Mouse (Mus musculus): Measurements from ENCODE around the gene Ugt1a5. TPM values are rescaled to one million over a fixed set of nuclear protein-coding genes. Genes with fewer than 3 reads are reported as not detected.
"Not testable (repeated sequence)": the region's sequence is repeated elsewhere in the genome, so short reads cannot be mapped to it uniquely, and the experiment has no call there.

Gene Ugt1a5
- polyA plus RNA-seq (2015; fragmentation: Nextera tagmentation; extraction: Ambion mirVana) = not detected in 2 replicates

GRCm38 (mm10) chr1:88165711-88166110 is at the start of gene Ugt1a5:
TSS of gene Ugt1a5 (plus strand) at chr1:88166012.
- no peak for ATAC-seq (ENCODE audit: insufficient read depth)
- H3K27me3 ChIP-seq = no peaks in the 10 kb centered on the region
- no peak within 1 kb of the TSS for H3K4me3 ChIP-seq (replicated peaks)
- H3K9ac ChIP-seq = no peak within 1 kb of the TSS
- H3K27ac ChIP-seq (replicated peaks) = no peak within 1 kb of the TSS
- 70% methylated on average over 5 of the region's 5 CpGs for WGBS (ENCODE audit: insufficient replicate concordance)
- no peak within 1 kb of the TSS for H3K4me2 ChIP-seq
- H3K36me3 ChIP-seq (replicated peaks) = no peaks in the 10 kb centered on the region
- no peaks in the 10 kb centered on the region for H3K4me1 ChIP-seq (replicated peaks)
- H3K9me3 ChIP-seq (replicated peaks) = no peaks in the 10 kb centered on the region

DNA sequence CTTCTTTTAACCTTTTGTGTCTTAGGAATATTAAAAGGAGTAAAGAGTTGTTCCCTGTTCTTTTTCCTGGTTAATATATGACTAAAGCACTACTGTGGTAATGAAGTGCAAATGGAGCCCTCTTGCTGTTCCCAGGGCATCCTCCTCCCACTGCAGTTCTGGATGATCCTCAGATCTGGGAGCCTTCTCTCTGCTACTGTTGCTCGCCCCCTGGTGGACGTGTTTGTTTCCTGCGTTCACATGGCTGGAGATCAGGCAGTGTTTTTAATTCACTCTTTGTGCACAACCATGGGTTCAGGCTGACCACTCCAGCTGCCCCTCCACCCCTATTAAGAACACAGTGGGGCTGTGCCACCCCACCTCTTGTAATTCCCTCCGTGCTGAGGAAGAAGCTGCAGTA is 45.3 kb upstream of the Ugt1a5 start:
- WGBS (ENCODE audit: insufficient replicate concordance) = 3% methylated on average over 4 of the region's 4 CpGs
- not testable (repeated sequence) for H3K27ac ChIP-seq (replicated peaks); H3K9ac ChIP-seq

DNA sequence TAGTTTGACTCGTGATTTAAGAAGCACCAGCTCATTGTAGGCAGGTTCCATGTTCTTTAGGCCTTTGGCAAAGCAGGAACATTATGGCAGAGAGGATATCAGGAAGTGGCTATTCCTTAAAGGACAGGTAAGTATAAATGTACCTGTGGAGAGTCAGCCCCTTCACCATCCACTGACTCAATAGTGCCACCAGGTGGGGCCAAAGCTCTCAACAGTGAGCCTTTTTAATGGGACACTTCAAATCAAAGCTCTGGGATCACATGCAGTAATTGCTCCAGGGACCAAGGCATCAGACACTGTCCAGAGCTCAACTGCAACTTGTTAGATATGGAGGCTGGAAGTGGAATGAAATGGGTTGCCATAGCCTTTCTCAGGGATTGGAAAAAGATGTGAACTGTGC is 44.3 kb upstream of the Ugt1a5 start:
- no CpG with 5 or more reads among the region's 1 CpGs for WGBS (ENCODE audit: insufficient replicate concordance)

More for the DNA sequence above, 45.3 kb upstream of the Ugt1a5 start:
- H3K4me1 ChIP-seq (replicated peaks); ATAC-seq (ENCODE audit: insufficient read depth); H3K9me3 ChIP-seq (replicated peaks); H3K27me3 ChIP-seq; H3K4me3 ChIP-seq (replicated peaks); H3K4me2 ChIP-seq; H3K36me3 ChIP-seq (replicated peaks): not testable (repeated sequence)

GRCm38 (mm10) chr1:88125827-88126360 is 39.9 kb upstream of the Ugt1a5 start:
- not testable (repeated sequence) for H3K4me2 ChIP-seq; H3K36me3 ChIP-seq (replicated peaks); H3K9me3 ChIP-seq (replicated peaks); H3K9ac ChIP-seq; ATAC-seq (ENCODE audit: insufficient read depth); H3K4me3 ChIP-seq (replicated peaks); H3K27me3 ChIP-seq; H3K27ac ChIP-seq (replicated peaks); H3K4me1 ChIP-seq (replicated peaks)
- WGBS (ENCODE audit: insufficient replicate concordance) = 55% methylated on average over 4 of the region's 4 CpGs

More for the DNA sequence above, 44.3 kb upstream of the Ugt1a5 start:
- not testable (repeated sequence) for H3K4me3 ChIP-seq (replicated peaks); H3K36me3 ChIP-seq (replicated peaks); H3K27me3 ChIP-seq; H3K4me2 ChIP-seq; H3K27ac ChIP-seq (replicated peaks); ATAC-seq (ENCODE audit: insufficient read depth); H3K9ac ChIP-seq; H3K9me3 ChIP-seq (replicated peaks); H3K4me1 ChIP-seq (replicated peaks)

GRCm38 (mm10) chr1:88129091-88129490 is 36.7 kb upstream of the Ugt1a5 start:
- H3K9me3 ChIP-seq (replicated peaks); H3K27ac ChIP-seq (replicated peaks); ATAC-seq (ENCODE audit: insufficient read depth); H3K9ac ChIP-seq; H3K4me3 ChIP-seq (replicated peaks); H3K4me2 ChIP-seq; H3K4me1 ChIP-seq (replicated peaks); H3K36me3 ChIP-seq (replicated peaks); H3K27me3 ChIP-seq: not testable (repeated sequence)
- whole genome bisulfite sequencing (ENCODE audit: insufficient replicate concordance) = 65% methylated on average over 2 of the region's 2 CpGs

DNA sequence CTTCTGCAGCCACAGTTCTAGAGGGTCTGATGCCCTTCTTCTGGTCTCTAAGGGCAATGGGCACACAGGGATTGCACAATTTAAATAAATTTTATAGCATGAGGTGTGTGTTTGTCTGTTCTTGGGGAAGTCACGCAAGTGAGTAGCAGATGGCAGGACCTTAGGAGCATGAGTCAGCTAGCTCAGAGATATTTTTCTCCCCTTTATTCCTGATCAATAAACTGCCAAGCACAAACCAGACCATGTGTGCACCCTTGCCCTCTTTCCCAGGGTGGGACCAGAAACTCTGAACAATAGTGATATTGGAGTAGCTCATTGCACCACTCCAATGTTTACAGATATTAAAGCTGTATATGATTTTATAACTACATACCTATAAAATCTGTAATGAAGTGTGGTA is 35.6 kb upstream of the Ugt1a5 start:
- not testable (repeated sequence) for H3K27ac ChIP-seq (replicated peaks); H3K4me1 ChIP-seq (replicated peaks); H3K9me3 ChIP-seq (replicated peaks); H3K4me3 ChIP-seq (replicated peaks); H3K27me3 ChIP-seq; H3K36me3 ChIP-seq (replicated peaks); H3K4me2 ChIP-seq; ATAC-seq (ENCODE audit: insufficient read depth); H3K9ac ChIP-seq
- WGBS (ENCODE audit: insufficient replicate concordance) = 66% methylated on average over 1 of the region's 1 CpGs

GRCm38 (mm10) chr1:88133908-88134456 is 31.8 kb upstream of the Ugt1a5 start:
- Histone ChIP-seq H3K36me3 (replicated peaks) (no peaks in the 10 kb centered on the region), H3K9me3 (replicated peaks) (no peaks in the 10 kb centered on the region), H3K9ac (no peak overlapping the region), H3K4me1 (replicated peaks) (peaks cover 18% of the 10 kb centered on the region; the same call in 1 of the 2 replicates), H3K4me3 (replicated peaks) (no peak overlapping the region), H3K27me3 (no peaks in the 10 kb centered on the region), H3K4me2 (no peak overlapping the region), H3K27ac (replicated peaks) (no peak overlapping the region)
- 25% methylated on average over 3 of the region's 3 CpGs for WGBS (ENCODE audit: insufficient replicate concordance)
- ATAC-seq (ENCODE audit: insufficient read depth) = no peak

DNA sequence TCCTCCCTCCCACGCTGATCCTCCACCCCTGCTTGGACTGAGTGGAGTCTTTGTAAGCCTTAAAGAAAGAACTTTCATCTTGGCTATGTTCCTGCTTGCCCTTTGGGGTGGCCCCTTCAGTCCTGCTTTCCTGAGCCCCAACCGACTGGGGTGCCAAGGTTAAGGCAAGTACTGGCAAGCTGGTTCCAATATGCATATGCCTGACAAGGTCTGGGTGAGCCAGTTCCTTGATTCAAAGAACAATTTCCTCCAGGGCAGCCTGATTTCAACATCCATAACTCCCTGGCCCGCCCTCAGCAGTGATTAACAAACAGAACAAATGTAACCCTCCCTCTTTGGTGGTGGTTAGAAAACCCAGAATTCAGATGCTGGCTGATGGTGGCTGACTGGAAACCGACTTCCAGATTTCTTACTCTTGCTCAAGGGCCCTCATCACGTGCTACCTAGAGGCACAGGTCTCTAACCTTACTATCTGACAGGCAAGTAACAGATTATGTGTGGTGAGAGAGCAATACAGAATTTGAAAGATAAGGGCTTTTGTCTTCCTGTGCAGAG is 31.3 kb upstream of the Ugt1a5 start, which contains the start of gene Ugt1a6a:
Ugt1a6a (plus strand) TSS at position 353 of the 555 bp plus-strand sequence.
- H3K4me3 ChIP-seq (replicated peaks); H3K9me3 ChIP-seq (replicated peaks); ATAC-seq (ENCODE audit: insufficient read depth); H3K9ac ChIP-seq; H3K27me3 ChIP-seq; H3K27ac ChIP-seq (replicated peaks); H3K36me3 ChIP-seq (replicated peaks); H3K4me2 ChIP-seq: not testable (repeated sequence)
- peaks cover 18% of the 10 kb centered on the region; the same call in 1 of the 2 replicates for H3K4me1 ChIP-seq (replicated peaks)
- WGBS (ENCODE audit: insufficient replicate concordance) = 12% methylated on average over 5 of the region's 5 CpGs

DNA sequence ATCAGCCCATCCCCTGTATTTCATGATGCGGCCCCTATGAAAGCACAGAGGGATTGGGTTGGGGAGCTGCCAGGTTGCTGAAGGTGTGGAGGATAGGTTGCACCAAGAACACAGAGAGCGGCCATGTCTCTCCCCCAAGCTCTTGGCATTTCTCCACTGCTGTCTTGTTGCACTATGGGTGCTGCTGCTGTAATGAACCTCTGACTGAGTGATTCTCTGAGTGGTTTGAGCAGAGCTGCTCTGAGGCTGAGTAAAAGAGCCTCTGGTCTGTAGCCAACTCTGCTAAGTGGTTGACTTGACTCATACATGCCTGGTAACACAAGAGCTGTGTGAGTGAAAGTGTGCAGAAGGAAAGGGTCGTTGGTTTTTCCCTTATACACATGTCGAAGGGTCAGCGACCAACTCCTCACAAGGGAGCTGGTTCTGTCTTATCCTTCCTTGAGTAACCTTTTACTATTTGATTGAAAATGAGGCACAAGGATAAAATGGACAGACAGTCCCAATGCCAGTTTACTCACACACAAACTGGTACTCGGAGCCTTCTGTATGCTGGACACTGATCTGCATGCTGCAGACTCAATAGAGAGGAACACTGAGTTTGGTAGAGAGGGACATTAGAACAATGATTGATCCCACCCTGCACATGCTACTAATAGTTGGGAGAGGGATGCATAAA is 30.4 kb upstream of the Ugt1a5 start:
- H3K4me1 ChIP-seq (replicated peaks) = peaks cover 18% of the 10 kb centered on the region; the same call in 1 of the 2 replicates
- 63% methylated on average over 6 of the region's 6 CpGs for WGBS (ENCODE audit: insufficient replicate concordance)

DNA sequence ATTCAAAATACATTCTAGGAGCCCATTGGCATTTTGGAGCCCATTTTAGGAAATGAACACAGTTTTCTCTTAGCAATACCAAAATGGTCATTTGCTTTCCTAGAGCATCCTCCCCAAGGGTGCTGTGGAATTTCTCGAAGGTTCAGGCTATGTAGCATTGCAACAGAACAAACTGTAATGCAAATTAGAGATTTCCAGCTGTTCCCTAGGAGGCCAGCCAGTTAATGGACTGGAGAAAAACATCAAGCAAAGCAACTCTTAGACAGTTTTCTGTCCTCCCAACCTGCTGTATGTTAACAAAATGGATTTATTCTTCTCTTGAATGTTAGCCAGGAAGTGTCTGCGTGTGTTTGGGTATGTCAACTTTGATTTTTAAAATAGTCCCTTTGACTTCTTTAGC is 29.2 kb upstream of the Ugt1a5 start:
- Histone ChIP-seq H3K27ac (replicated peaks) (no peak overlapping the region), H3K9me3 (replicated peaks) (no peaks in the 10 kb centered on the region), H3K4me1 (replicated peaks) (peaks cover 18% of the 10 kb centered on the region; the same call in 1 of the 2 replicates), H3K36me3 (replicated peaks) (no peaks in the 10 kb centered on the region), H3K4me2 (no peak overlapping the region), H3K9ac (no peak overlapping the region), H3K4me3 (replicated peaks) (no peak overlapping the region), H3K27me3 (no peaks in the 10 kb centered on the region)
- no peak for ATAC-seq (ENCODE audit: insufficient read depth)
- 51% methylated on average over 2 of the region's 2 CpGs for WGBS (ENCODE audit: insufficient replicate concordance)

More for the DNA sequence above, 30.4 kb upstream of the Ugt1a5 start:
- H3K27ac ChIP-seq (replicated peaks); H3K4me3 ChIP-seq (replicated peaks); H3K36me3 ChIP-seq (replicated peaks); ATAC-seq (ENCODE audit: insufficient read depth); H3K4me2 ChIP-seq; H3K27me3 ChIP-seq; H3K9ac ChIP-seq; H3K9me3 ChIP-seq (replicated peaks): not testable (repeated sequence)

GRCm38 (mm10) chr1:88137264-88137663 is 28.5 kb upstream of the Ugt1a5 start:
- Histone ChIP-seq H3K4me1 (replicated peaks) (peaks cover 18% of the 10 kb centered on the region; the same call in 1 of the 2 replicates), H3K27ac (replicated peaks) (no peak overlapping the region), H3K9me3 (replicated peaks) (no peaks in the 10 kb centered on the region), H3K9ac (no peak overlapping the region), H3K36me3 (replicated peaks) (no peaks in the 10 kb centered on the region), H3K4me3 (replicated peaks) (no peak overlapping the region), H3K4me2 (no peak overlapping the region), H3K27me3 (no peaks in the 10 kb centered on the region)
- 63% methylated on average over 3 of the region's 3 CpGs for WGBS (ENCODE audit: insufficient replicate concordance)
- ATAC-seq (ENCODE audit: insufficient read depth) = no peak
